Mouse (Mus musculus) liver, adult 2 months (tissue): Measurements from ENCODE around the gene Mobp. TPM values are rescaled to one million over a fixed set of nuclear protein-coding genes. Genes with fewer than 3 reads are reported as not detected.

Experiments used
- DNase-seq: peaks from one replicate; pipeline ENCODE4 v3.0.0-alpha.2; 2011; ENCODE audit warnings: low read depth, low spot score; ENCODE audit errors: extremely low read depth
- H3K27ac ChIP-seq: fragments of 200-500 bp; replicated peaks from 2 replicates; pipeline ENCODE4 v1.5.1; 2012; ENCODE audit warnings: low read depth, mild to moderate bottlenecking, control low read depth, inconsistent platforms, low read length; ENCODE audit not compliant: insufficient read depth
- H3K27me3 ChIP-seq: fragments of 200-500 bp; 2 replicates; pipeline ENCODE4 v1.6.1; 2012; ENCODE audit warnings: mild to moderate bottlenecking, moderate library complexity, low read length, inconsistent platforms; ENCODE audit not compliant: control insufficient read depth, insufficient read depth
- H3K36me3 ChIP-seq: fragments of 200-500 bp; 2 replicates; pipeline ENCODE4 v1.6.1; 2012; ENCODE audit warnings: low read length, inconsistent platforms; ENCODE audit not compliant: control insufficient read depth, insufficient read depth
- H3K4me1 ChIP-seq: fragments of 200-500 bp; 2 replicates; pipeline ENCODE4 v1.6.1; 2011; ENCODE audit warnings: low read length; ENCODE audit not compliant: control insufficient read depth, insufficient read depth
- H3K4me3 ChIP-seq: fragments of 200-500 bp; 2 replicates; pipeline ENCODE4 v1.5.1; 2011; ENCODE audit warnings: low read depth, mild to moderate bottlenecking, control low read depth, low read length, moderate library complexity; ENCODE audit not compliant: insufficient read depth
- H3K79me2 ChIP-seq: fragments of 200-500 bp; 2 replicates; pipeline ENCODE4 v1.6.1; 2012; ENCODE audit warnings: inconsistent platforms, mild to moderate bottlenecking, low read length, moderate library complexity; ENCODE audit not compliant: control insufficient read depth, insufficient read depth
- H3K9ac ChIP-seq: fragments of 200-500 bp; 2 replicates; pipeline ENCODE4 v1.6.1; 2012; ENCODE audit warnings: low read depth, mild to moderate bottlenecking, control low read depth, inconsistent platforms, low read length
- CTCF ChIP-seq: fragments of 200-500 bp; IDR thresholded peaks from 2 replicates; pipeline ENCODE4 v1.5.1; 2011; ENCODE audit warnings: low read depth, low read length, control low read depth
- POLR2A ChIP-seq: fragments of 200-500 bp; IDR thresholded peaks from 2 replicates; pipeline ENCODE4 v1.6.1; 2011; ENCODE audit warnings: low read length, control low read depth; ENCODE audit not compliant: insufficient read depth; ENCODE audit errors: extremely low read depth
- WGBS: fragments of 180-500 bp; shearing (Covaris S2); methylation state at CpG from one replicate; pipeline ENCODE4 v1.1.7; 2018; 5-methylcytosine and 5-hydroxymethylcytosine counted together
- polyA plus RNA-seq: library from polyadenylated mRNA; depleted of rRNA; stranded (reverse); fragments of >200 nt; gene quantifications from 2 replicates; pipeline ENCODE4 v1.2.3, GENCODE M21; 2012; rRNA removed
- total RNA-seq: library from RNA; depleted of rRNA; stranded (reverse); fragments of >200 nt; gene quantifications from 2 replicates; pipeline ENCODE4 v1.2.3, GENCODE M21; 2014; rRNA removed

The Mobp gene
- total and polyA plus RNA-seq, 2 experiments = not detected

GRCm38 (mm10) chr9:120206897-120207296 is 57.4 kb downstream of the Mobp start:
- no peak overlapping the region for H3K27ac ChIP-seq
- 78% methylated on average over 17 of the region's 17 CpGs for WGBS
- H3K4me3 ChIP-seq = no peak overlapping the region
- DNase-seq = no peak
- TF ChIP-seq CTCF (no peak), POLR2A (no peak)
- H3K4me1 ChIP-seq = no peaks in the 10 kb centered on the region
- H3K27me3 ChIP-seq = peaks cover under 1% of the 10 kb centered on the region; the same call in 1 of the 2 replicates
- H3K9ac ChIP-seq = no peak overlapping the region
- H3K36me3 ChIP-seq = no peaks in the 10 kb centered on the region
- H3K79me2 ChIP-seq = no peaks in the 10 kb centered on the region

- no peak for DNase-seq
- 67% methylated on average over 4 of the region's 4 CpGs for WGBS
- Histone ChIP-seq H3K27ac (no peak overlapping the region), H3K27me3 (no peaks in the 10 kb centered on the region), H3K79me2 (no peaks in the 10 kb centered on the region), H3K9ac (no peak overlapping the region), H3K4me1 (no peaks in the 10 kb centered on the region), H3K4me3 (no peak overlapping the region), H3K36me3 (no peaks in the 10 kb centered on the region)
- TF ChIP-seq CTCF (peak; percentile 56; the same call in 1 of the 2 replicates), POLR2A (no peak)
Observed at GRCm38 (mm10) chr9:120210068-120210467, 60.6 kb downstream of the Mobp start.

GRCm38 (mm10) chr9:120210865-120211264 is 61.4 kb downstream of the Mobp start:
- Histone ChIP-seq H3K79me2 (no peaks in the 10 kb centered on the region), H3K27me3 (no peaks in the 10 kb centered on the region), H3K4me1 (no peaks in the 10 kb centered on the region), H3K27ac (no peak overlapping the region), H3K36me3 (no peaks in the 10 kb centered on the region), H3K9ac (no peak overlapping the region), H3K4me3 (no peak overlapping the region)
- DNase-seq = no peak
- no peak for TF ChIP-seq POLR2A
- TF ChIP-seq CTCF = no peak
- 66% methylated on average over 4 of the region's 4 CpGs for WGBS

- H3K27me3 ChIP-seq = no peaks in the 10 kb centered on the region
- WGBS = 75% methylated on average over 6 of the region's 6 CpGs
- no peak overlapping the region for H3K4me3 ChIP-seq
- no peaks in the 10 kb centered on the region for H3K36me3 ChIP-seq
- H3K9ac ChIP-seq = no peak overlapping the region
- no peak for DNase-seq
- no peaks in the 10 kb centered on the region for H3K4me1 ChIP-seq
- TF ChIP-seq CTCF = no peak
- TF ChIP-seq POLR2A = no peak
- no peaks in the 10 kb centered on the region for H3K79me2 ChIP-seq
- H3K27ac ChIP-seq = no peak overlapping the region
Observed at GRCm38 (mm10) chr9:120212936-120213335, 63.4 kb downstream of the Mobp start.

GRCm38 (mm10) chr9:120214978-120215495 is 65.5 kb downstream of the Mobp start:
- H3K27ac ChIP-seq = no peak overlapping the region
- no peaks in the 10 kb centered on the region for H3K79me2 ChIP-seq
- TF ChIP-seq POLR2A (no peak), CTCF (no peak)
- no peaks in the 10 kb centered on the region for H3K4me1 ChIP-seq
- no peak overlapping the region for H3K9ac ChIP-seq
- no peak overlapping the region for H3K4me3 ChIP-seq
- 71% methylated on average over 11 of the region's 11 CpGs for WGBS
- no peak for DNase-seq
- no peaks in the 10 kb centered on the region for H3K27me3 ChIP-seq
- H3K36me3 ChIP-seq = no peaks in the 10 kb centered on the region

GRCm38 (mm10) chr9:120219411-120219810 is 69.9 kb downstream of the Mobp start:
- no peak for TF ChIP-seq POLR2A
- no peak for TF ChIP-seq CTCF
- no peaks in the 10 kb centered on the region for H3K79me2 ChIP-seq
- WGBS = 58% methylated on average over 3 of the region's 3 CpGs
- H3K9ac ChIP-seq = no peak overlapping the region
- H3K4me3 ChIP-seq = no peak overlapping the region
- no peaks in the 10 kb centered on the region for H3K36me3 ChIP-seq
- no peak for DNase-seq
- H3K4me1 ChIP-seq = no peaks in the 10 kb centered on the region
- no peaks in the 10 kb centered on the region for H3K27me3 ChIP-seq
- H3K27ac ChIP-seq = no peak overlapping the region

Other genes starting within 250 kb of the Mobp start
- gene Gorasp1, start 212.1 kb upstream of the Mobp start, total RNA-seq = 10.9 and 11.5 TPM in 2 replicates
- gene Gorasp1, start 212.1 kb upstream of the Mobp start, polyA plus RNA-seq = 18.1 and 20.7 TPM in 2 replicates
- 0.07 TPM in 1 of 2 replicates, not detected in the other for gene Ttc21a, start 212.1 kb upstream of the Mobp start, total RNA-seq
- gene Ttc21a, start 212.1 kb upstream of the Mobp start, polyA plus RNA-seq = not detected in 2 replicates
- gene Csrnp1, start 165.0 kb upstream of the Mobp start, total RNA-seq = 5.8 and 9.2 TPM in 2 replicates
- 9.7 and 10.4 TPM in 2 replicates for gene Csrnp1, start 165.0 kb upstream of the Mobp start, polyA plus RNA-seq
- under 0.01 and 0.09 TPM in 2 replicates for gene Xirp1, start 126.1 kb upstream of the Mobp start, total RNA-seq
- gene Xirp1, start 126.1 kb upstream of the Mobp start, polyA plus RNA-seq = 0.11 TPM in 2 replicates
- 0.09 and 0.40 TPM in 2 replicates for gene Cx3cr1, start 79.8 kb upstream of the Mobp start, total RNA-seq
- 0.27 and 0.39 TPM in 2 replicates for gene Cx3cr1, start 79.8 kb upstream of the Mobp start, polyA plus RNA-seq
- not detected in 2 replicates for gene Ccr8, start 57.6 kb upstream of the Mobp start, total RNA-seq
- gene Ccr8, start 57.6 kb upstream of the Mobp start, polyA plus RNA-seq = 0.07 TPM in 1 of 2 replicates, not detected in the other
- 18.7 and 24.6 TPM in 2 replicates for gene Slc25a38, start 39.3 kb upstream of the Mobp start, total RNA-seq
- gene Slc25a38, start 39.3 kb upstream of the Mobp start, polyA plus RNA-seq = 39.3 and 44.2 TPM in 2 replicates
- 646 and 710 TPM in 2 replicates for gene Rpsa, start 22.0 kb upstream of the Mobp start, total RNA-seq
- 896 and 1,141 TPM in 2 replicates for gene Rpsa, start 22.0 kb upstream of the Mobp start, polyA plus RNA-seq
- gene Myrip, start 151.8 kb downstream of the Mobp start, total RNA-seq = 0.13 and 0.28 TPM in 2 replicates
- 0.09 and 0.17 TPM in 2 replicates for gene Myrip, start 151.8 kb downstream of the Mobp start, polyA plus RNA-seq